Mouse (Mus musculus) spleen, adult 2 months (tissue): ENCODE data around the gene Myoz1. TPM values are rescaled to one million over a fixed set of nuclear protein-coding genes. Genes with fewer than 3 reads are reported as not detected.
A peak's percentile ranks its signal among the peaks of the same experiment; 100 is the strongest.

Experiments used
- DNase-seq, 2 experiments: peaks; one replicate each; pipeline versions ENCODE4 v3.0.0 to v3.0.0-alpha.2; 2012 to 2021; ENCODE audit warnings: low spot score in 2 of 2, low read depth in 1 of 2
- H3K27ac ChIP-seq: fragments of 200-500 bp; 2 replicates; pipeline ENCODE4 v1.5.1; 2012; ENCODE audit warnings: low read length, inconsistent platforms; ENCODE audit not compliant: insufficient read depth
- H3K27me3 ChIP-seq: fragments of 200-500 bp; 2 replicates; pipeline ENCODE4 v1.6.1; 2012; ENCODE audit warnings: mild to moderate bottlenecking, moderate library complexity, low read length, inconsistent platforms; ENCODE audit not compliant: control insufficient read depth, insufficient read depth
- H3K36me3 ChIP-seq: fragments of 200-500 bp; 2 replicates; pipeline ENCODE4 v1.6.1; 2012; ENCODE audit warnings: mild to moderate bottlenecking, low read length, inconsistent platforms; ENCODE audit not compliant: control insufficient read depth, insufficient read depth
- H3K4me1 ChIP-seq: fragments of 200-500 bp; 2 replicates; pipeline ENCODE4 v1.6.1; 2011; ENCODE audit warnings: inconsistent platforms; ENCODE audit not compliant: control insufficient read depth, insufficient read depth, insufficient read length
- H3K4me3 ChIP-seq: fragments of 200-500 bp; 2 replicates; pipeline ENCODE4 v1.5.1; 2011; ENCODE audit warnings: mild to moderate bottlenecking, inconsistent platforms; ENCODE audit not compliant: insufficient read depth, insufficient read length; ENCODE audit errors: extremely low read depth
- CTCF ChIP-seq: fragments of 200-500 bp; IDR thresholded peaks from 2 replicates; pipeline ENCODE4 v1.5.1; 2011; ENCODE audit warnings: mild to moderate bottlenecking, inconsistent platforms; ENCODE audit not compliant: insufficient read depth, insufficient read length, insufficient replicate concordance; ENCODE audit errors: extremely low read depth
- POLR2A ChIP-seq: fragments of 200-500 bp; IDR thresholded peaks from 2 replicates; pipeline ENCODE4 v1.6.1; 2011; ENCODE audit warnings: low read depth, low read length, inconsistent platforms
- WGBS: fragments of 180-500 bp; shearing (Covaris S2); methylation state at CpG from one replicate; pipeline ENCODE4 v1.1.7; 2018; 5-methylcytosine and 5-hydroxymethylcytosine counted together
- polyA plus RNA-seq: library from polyadenylated mRNA; depleted of rRNA; stranded (reverse); fragments of >200 nt; gene quantifications from 2 replicates; pipeline ENCODE4 v1.2.3, GENCODE M21; 2012

The Myoz1 gene
- polyA plus RNA-seq, 1 experiment = not detected

- Histone ChIP-seq H3K4me1 (no peaks in the 10 kb centered on the region), H3K27ac (no peak overlapping the region)
Observed at GRCm38 (mm10) chr14:20651722-20652256, 4.6 kb downstream of the Myoz1 start.

GRCm38 (mm10) chr14:20651000-20651399 is 5.3 kb downstream of the Myoz1 start:
- Histone ChIP-seq H3K4me3 (no peak overlapping the region), H3K36me3 (no peaks in the 10 kb centered on the region), H3K27me3 (no peaks in the 10 kb centered on the region), H3K4me1 (no peaks in the 10 kb centered on the region), H3K27ac (no peak overlapping the region)
- TF ChIP-seq POLR2A = no peak
- no peak for TF ChIP-seq CTCF
- 96% methylated on average over 2 of the region's 2 CpGs for WGBS
- no peak for DNase-seq

More at GRCm38 (mm10) chr14:20651722-20652256, 4.6 kb downstream of the Myoz1 start:
- Histone ChIP-seq H3K4me3 (no peak overlapping the region), H3K36me3 (no peaks in the 10 kb centered on the region), H3K27me3 (no peaks in the 10 kb centered on the region)
- TF ChIP-seq CTCF (no peak), POLR2A (no peak)
- no peak for DNase-seq
- 80% methylated on average over 4 of the region's 4 CpGs for WGBS

- no peak overlapping the region for H3K27ac ChIP-seq
- no peak for DNase-seq
- TF ChIP-seq CTCF = no peak
- TF ChIP-seq POLR2A = no peak
- H3K36me3 ChIP-seq = no peaks in the 10 kb centered on the region
- no peaks in the 10 kb centered on the region for H3K4me1 ChIP-seq
- H3K27me3 ChIP-seq = no peaks in the 10 kb centered on the region
- no peak overlapping the region for H3K4me3 ChIP-seq
Observed at GRCm38 (mm10) chr14:20646381-20646780, 10.0 kb downstream of the Myoz1 start.

GRCm38 (mm10) chr14:20645547-20645946 is 10.8 kb downstream of the Myoz1 start:
- TF ChIP-seq POLR2A (no peak), CTCF (no peak)
- no peak overlapping the region for H3K4me3 ChIP-seq
- 58% methylated on average over 3 of the region's 3 CpGs for WGBS
- H3K27me3 ChIP-seq = no peaks in the 10 kb centered on the region
- no peak overlapping the region for H3K27ac ChIP-seq
- no peaks in the 10 kb centered on the region for H3K4me1 ChIP-seq
- H3K36me3 ChIP-seq = no peaks in the 10 kb centered on the region
- no peak for DNase-seq

GRCm38 (mm10) chr14:20641438-20641875 is 14.9 kb downstream of the Myoz1 start:
- peak overlapping the region; percentile 97 for H3K27ac ChIP-seq
- TF ChIP-seq CTCF (no peak), POLR2A (no peak)
- no peaks in the 10 kb centered on the region for H3K36me3 ChIP-seq
- peak overlapping the region; percentile 85 for H3K4me3 ChIP-seq
- no peak for DNase-seq
- no peaks in the 10 kb centered on the region for H3K4me1 ChIP-seq
- H3K27me3 ChIP-seq = no peaks in the 10 kb centered on the region
- WGBS = 15% methylated on average over 10 of the region's 10 CpGs

- Histone ChIP-seq H3K27ac (peak within 1 kb of the TSS; percentile 97), H3K4me3 (peak within 1 kb of the TSS; percentile 85), H3K36me3 (no peaks in the 10 kb centered on the region), H3K4me1 (no peaks in the 10 kb centered on the region), H3K27me3 (no peaks in the 10 kb centered on the region)
- WGBS = under 1% methylated on average over 73 of the region's 73 CpGs
- TF ChIP-seq POLR2A = peak; percentile 70
- no peak for TF ChIP-seq CTCF
- peak; percentile 95 to 98 for DNase-seq
Observed at GRCm38 (mm10) chr14:20640644-20641437, 15.5 kb downstream of the Myoz1 start, which contains the start of gene Usp54. Usp54 (minus strand) TSS chr14:20641063.

GRCm38 (mm10) chr14:20639918-20640619 is 16.3 kb downstream of the Myoz1 start:
- Histone ChIP-seq H3K27me3 (no peaks in the 10 kb centered on the region), H3K27ac (peak overlapping the region; percentile 91), H3K4me1 (no peaks in the 10 kb centered on the region), H3K36me3 (no peaks in the 10 kb centered on the region), H3K4me3 (peak overlapping the region; percentile 85)
- WGBS = 2% methylated on average over 16 of the region's 16 CpGs
- no peak for TF ChIP-seq CTCF
- TF ChIP-seq POLR2A = no peak
- peak; percentile 37 to 71 for DNase-seq
